Mouse (Mus musculus) small intestine, adult 2 months (tissue): Measurements from ENCODE around the gene Gm5460.

ENCODE experiments used
- CTCF ChIP-seq: fragments of 200-500 bp; IDR thresholded peaks from 2 replicates; pipeline ENCODE4 v1.5.1; 2012; ENCODE audit warnings: low read depth, mild to moderate bottlenecking, control low read depth, inconsistent platforms, low read length, moderate library complexity, mixed read lengths; ENCODE audit not compliant: insufficient replicate concordance, insufficient read length; ENCODE audit errors: extremely low read depth
- POLR2A ChIP-seq: fragments of 200-500 bp; IDR thresholded peaks from 2 replicates; pipeline ENCODE4 v1.6.1; 2012; ENCODE audit warnings: low read depth, mild to moderate bottlenecking, control low read depth, inconsistent platforms, low read length, moderate library complexity

DNA sequence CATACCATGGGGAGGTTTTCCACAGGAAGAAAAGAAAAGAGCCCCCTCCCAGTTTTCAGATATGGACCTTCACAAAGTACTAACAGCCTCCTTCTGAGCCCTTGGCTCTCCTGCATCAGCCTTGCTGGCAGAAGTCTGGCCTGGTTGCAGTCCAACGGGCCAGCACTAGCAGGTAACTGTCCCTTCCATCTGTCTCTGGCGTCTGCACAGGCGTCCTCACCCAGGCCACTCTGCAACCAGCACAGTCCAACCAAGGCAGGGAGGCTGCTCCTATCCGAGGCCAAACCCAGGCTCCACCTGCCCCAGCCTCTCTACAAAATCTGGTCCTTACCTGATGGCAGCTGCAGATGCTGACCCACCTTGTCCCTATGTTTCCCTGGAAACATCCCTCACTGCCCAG, 24.6 kb upstream of the Gm5460 start:
- TF ChIP-seq POLR2A = no peak
- no peak for TF ChIP-seq CTCF
